Mouse (Mus musculus) left cerebral cortex, postnatal 36 days (tissue): Measurements from ENCODE around the gene Ppfia1. TPM values are rescaled to one million over a fixed set of nuclear protein-coding genes. Genes with fewer than 3 reads are reported as not detected.

Experiments used
- DNase-seq, 2 experiments: peaks; one replicate each; pipeline ENCODE4 v3.0.0; 2021 to 2022; ENCODE audit warnings: low spot score in 2 of 2, mixed read lengths in 1 of 2
- intact Hi-C: fragments of 180-260 bp; cut with DNase I; formaldehyde crosslinking; loops from one replicate; pipeline ENCODE4 v1.15.1; 2025
- total RNA-seq, 2 experiments: library from RNA; stranded (reverse); gene quantifications; 2 replicates each; pipeline ENCODE4 v1.2.3; 2021

Gene Ppfia1
- total RNA-seq, 2 experiments from 2014 or later = 26.0 to 38.4 TPM

DNA sequence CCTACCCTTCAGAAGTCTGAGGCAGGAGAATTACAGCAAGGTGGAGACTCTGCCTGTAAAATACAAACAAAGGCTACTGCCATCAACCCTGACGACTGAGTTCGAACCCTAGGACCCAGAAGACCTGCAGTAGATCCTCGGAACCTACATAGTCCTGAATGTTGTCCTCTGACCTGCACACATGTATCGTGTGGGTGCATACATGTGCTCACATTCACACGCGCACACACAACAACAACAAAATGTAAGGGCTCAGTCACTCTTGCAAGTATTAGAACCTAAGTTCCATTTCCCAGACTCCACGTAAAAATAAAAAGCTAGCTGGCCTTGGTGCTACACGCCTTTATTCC lies 569 bp upstream of the Ppfia1 start:
- intact Hi-C loops = no loop called here
- no peak for DNase-seq

DNA sequence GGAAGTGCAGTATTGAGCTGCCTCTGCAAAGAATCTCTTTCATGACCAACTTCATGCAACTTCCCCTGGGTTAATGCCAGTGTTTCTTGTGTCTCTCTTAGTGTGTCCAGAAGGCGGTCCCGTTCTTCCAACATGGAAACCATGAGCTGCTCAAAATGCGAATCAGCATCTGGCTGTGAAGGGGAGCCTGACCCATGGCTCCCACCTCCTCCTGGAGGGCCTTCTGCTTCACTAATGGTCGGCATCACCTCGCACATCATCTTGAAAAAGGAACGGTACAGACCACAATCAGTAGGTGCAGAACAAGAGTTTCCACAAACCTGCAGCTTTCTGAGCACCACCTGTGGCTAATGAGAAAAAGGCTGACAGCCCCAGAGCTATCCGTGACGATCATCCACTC lies 1.3 kb downstream of the Ppfia1 start:
- DNase-seq = no peak
- intact Hi-C loops = loop anchor here (2.0 kb wide), 1 partner anchor 29 kb away; no protein-coding TSS in a partner anchor

DNA sequence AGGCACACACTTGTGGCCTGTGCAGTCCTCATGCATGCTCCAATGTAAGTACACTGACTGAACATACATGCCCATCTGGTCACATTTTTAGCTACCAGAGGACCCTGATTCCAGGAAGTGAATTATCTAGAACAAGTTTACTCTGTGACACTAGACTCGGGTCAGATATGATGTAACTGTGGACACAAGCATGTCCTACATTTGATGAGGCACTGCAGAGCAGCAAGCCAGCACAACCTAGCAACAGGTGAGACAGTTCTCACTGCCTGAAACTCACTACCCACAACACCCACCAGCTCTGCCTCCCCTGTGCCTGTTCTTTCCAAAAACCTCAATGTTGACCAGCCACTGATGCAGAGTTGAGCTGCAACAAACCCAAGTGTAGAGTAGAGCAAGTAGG lies 2.7 kb downstream of the Ppfia1 start:
- intact Hi-C loops = no loop called here
- no peak for DNase-seq

DNA sequence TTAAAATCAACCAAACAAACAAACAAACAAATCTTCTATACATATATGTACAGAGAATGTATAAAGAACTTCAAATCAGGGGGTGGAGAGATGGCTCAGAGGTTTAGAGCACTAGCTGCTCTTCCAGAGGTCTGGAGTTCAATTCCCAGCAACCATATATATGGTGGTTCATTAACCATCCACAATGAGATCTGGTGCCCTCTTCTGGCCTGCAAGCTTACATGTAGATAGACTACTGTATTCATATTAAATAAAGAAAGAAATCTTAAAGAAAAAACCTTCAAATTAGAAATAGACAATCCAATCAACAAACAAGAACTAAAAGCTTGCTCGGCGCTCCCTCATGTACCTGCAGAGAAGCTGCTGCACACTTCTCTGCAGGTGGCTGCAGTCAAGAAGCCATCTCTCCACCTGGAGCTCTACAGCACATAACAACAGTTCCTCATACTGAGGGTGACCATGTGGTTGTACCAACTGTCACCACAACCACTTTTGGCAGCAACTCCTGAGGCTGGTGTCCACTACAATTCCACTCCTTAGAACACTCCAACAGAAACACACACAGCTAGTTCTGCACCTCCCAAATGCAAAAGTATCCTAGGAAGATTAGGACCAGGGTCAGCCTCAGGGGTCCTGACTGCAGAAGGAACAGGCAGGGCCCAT lies 3.5 kb downstream of the Ppfia1 start:
- DNase-seq = no peak
- intact Hi-C loops = no loop called here

DNA sequence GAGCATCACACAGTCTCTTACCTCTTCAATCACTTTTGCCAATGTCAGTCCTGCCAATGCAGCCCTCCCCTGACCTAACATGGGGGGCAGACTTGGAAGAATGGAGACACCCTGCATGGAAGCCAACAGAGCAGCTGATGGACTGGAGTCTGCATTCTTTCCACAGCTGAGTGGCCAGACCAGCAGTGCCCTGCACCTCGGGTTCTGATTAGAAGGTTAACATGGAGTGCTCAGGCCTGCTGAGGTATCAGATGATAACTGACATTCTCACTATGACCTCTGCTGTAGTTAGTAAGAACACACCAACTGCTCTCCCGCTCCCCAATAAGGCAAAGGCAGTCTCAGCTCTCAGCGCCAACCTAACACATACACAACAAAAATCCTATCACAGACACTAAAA lies 8.3 kb downstream of the Ppfia1 start:
- DNase-seq = no peak
- intact Hi-C loops = no loop called here

DNA sequence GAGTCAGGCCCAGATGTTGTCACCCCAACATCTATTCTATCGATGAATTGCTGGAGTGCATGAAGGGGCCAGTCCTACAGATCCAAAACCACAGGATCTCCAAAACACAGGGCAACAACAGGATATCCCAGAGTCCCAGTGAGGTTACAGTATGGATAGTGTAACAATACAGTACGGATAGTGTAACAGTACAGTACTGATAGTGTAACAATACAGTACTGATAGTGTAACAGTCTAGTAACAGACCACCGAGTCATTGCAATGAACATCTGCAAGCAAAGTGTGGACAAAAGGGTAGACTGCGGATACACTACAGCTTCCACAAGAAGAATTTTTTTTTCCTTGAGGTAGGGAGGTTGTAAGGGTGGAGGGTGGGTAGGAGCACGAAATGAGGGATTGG lies 12.2 kb downstream of the Ppfia1 start:
- intact Hi-C loops = no loop called here
- no peak for DNase-seq

DNA sequence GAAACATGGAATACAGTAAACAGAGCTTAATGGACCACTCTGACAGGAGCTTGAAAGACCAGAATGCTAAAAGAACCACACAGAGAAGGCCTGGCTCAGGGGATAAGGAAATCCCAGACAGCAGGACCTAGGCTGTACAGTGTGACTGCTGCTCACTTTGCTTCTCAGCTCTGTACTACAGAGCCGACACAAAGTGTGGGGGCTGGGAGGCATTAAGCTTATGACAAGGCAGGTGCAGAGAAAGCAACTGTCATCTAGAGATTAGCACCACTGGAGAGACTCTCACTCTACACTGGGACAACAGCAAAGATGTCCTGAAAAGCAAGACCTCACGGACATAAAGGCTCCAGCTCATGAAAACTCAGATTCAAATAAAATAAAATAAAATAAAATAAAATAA lies 14.4 kb downstream of the Ppfia1 start:
- DNase-seq = no peak
- intact Hi-C loops = no loop called here

DNA sequence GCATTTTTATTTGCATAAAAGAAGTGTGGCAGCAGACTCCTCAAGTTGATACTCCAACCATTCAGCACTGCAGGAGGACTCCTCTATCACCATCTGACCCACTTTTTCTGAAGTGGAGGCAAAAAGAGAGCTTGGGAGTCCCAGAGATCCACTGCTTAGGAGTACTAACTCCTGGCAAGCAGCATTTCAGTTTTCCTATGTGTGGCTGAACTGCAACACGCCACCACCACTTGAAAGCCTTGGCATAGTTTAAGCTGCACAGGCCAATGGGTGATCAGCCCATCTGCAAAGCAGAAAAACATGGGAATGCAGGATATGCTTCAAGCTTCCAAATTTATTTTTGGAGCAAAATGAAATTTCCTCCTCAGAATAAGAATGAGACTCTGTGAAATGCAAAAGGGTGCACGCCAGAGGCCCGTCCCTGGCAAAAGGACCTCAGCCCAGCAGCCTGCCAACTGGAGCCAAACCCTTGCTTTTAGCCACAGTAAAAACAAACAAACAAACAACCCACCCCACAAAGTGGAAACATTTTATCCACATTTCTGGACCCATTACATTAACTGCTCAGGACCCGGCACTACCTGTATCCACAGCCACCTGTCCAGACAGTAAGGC lies 15.4 kb downstream of the Ppfia1 start:
- intact Hi-C loops = no loop called here
- DNase-seq = no peak

DNA sequence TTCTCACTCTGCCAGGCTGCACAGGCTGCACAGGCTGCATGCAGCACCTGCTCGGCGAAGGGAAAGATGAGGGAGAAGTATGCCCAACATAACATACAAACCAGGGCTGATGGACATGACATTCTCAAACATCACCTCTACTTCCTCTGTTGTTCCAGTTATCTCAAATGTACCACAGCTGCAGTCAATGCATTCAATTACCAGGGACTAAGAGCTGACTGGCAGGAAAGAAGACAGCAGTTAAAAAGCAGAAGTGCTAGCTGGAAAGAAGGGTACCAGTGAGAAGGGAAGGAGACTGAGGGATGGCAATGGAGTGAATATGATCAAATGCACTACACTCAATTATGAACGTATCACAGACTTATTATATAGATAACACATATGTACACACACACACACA lies 17.2 kb downstream of the Ppfia1 start:
- no peak for DNase-seq
- intact Hi-C loops = no loop called here

DNA sequence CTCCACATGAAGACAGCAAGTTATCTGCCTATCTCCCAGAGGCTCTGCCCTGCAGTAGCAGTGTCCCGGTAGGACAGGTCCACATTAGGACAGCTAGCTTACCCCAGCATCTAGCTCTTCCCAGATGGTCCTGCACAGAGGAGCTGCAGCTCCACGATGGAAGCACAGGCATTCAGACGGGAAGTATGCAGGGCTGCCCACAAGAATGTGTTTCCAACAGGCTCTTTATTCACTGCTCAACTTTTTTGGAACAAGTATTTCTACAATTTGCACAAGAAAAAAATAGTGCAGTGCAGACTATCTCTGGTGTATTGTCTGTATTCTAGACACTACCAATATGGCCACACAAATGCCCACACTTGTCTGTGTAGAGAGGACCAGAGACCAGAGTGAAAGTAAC lies 18.8 kb downstream of the Ppfia1 start:
- DNase-seq = no peak

DNA sequence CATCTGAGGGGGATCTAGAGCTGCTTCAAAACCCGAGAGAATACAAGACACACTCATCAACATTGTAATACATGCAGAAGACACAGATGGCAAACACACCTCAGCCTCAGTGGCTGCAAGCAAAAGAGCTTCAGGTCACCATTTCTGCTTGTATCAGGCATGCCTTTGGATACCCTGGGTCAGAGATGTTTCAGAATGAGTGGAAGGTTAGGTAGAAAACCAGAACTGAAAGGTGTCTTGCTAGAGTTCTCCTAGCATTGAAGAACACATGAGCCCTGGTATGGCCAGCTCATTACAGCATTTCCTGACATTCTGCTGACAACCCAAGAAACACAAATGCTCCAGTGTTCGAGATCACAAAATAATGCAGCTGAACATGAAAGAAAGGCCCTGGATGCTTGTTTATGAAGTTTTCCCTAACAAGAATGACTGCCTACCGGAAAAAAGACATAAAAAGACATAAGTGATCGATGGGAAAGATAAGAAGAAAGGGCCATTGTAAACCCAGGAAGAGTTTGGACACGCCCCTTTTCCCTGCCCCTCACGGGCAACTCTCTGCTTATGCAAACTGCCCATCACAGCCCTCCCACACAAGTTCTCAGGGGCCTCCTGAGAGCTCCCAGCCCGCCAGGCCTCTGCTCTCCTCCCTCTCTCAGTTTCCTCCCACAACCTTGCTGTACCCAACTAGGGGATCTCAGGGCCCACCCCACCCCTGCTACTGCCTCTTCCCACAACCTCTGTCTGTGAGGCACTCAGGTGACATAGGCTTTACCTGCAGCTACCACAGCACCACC lies 21.7 kb downstream of the Ppfia1 start:
- no peak for DNase-seq
- intact Hi-C loops = no loop called here

More for the DNA sequence above, 18.8 kb downstream of the Ppfia1 start:
- intact Hi-C loops = no loop called here

DNA sequence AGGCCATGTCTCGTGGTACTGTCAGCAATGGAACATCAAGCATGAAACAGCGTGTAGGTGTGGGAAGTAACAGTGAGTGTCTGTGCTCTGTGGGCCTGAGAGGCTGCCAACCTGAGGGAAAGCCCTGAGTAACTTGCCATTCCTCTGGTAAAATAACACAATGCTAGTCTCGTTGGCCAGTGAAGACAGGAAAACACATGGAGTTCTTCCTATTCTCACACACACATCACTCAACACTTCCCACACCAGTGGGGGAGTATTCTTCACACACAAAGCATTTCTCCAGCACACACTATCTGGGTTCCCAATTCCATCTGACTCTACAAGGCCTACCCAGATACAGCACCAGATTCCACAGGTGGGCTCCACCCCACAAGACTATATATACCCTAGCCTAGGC lies 23.7 kb downstream of the Ppfia1 start:
- intact Hi-C loops = no loop called here
- peak; percentile 26 to 61 for DNase-seq

DNA sequence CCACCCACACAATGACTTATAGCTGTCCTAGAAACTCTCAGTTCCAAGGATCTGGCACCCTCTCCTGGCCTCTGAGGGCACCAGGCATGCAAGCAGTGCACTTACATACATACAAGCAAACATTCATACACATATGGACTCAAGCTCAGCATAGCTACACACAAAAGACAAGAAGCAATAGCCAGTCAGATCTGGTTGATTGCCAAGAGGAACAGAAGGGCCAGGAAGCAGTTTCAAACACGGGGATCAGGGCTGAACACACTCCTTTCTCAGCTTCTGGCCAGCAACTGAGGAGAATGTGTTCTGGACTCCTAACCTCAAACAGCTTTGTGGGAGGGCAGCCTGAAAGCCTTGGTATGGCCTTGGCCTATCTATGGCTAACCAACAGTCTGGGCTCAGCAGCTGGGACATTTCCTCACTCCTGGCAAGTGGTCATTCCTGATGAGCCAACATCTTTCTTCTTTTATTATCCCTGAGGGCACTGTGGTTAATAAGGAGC lies 25.8 kb downstream of the Ppfia1 start:
- DNase-seq = no peak
- intact Hi-C loops = no loop called here

DNA sequence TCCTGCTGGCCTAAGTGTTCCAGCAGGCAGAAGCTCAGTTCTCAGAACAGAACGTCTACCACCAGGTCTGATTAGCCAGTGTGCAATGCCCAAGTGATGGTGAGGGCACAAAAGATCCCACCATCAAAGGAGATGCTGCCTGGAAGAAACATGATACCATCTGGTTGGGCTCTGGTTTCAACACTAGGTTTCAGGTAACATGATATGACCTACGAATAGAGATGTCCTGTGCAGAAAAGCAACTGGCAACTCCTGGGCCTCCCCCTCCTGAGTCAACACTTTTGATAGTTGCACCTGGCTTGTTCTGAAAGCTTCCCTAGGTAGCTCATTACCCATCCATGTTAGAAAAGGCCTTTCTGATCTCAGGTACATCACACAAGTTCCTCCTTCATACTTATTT lies 26.9 kb downstream of the Ppfia1 start:
- intact Hi-C loops = no loop called here
- no peak for DNase-seq

DNA sequence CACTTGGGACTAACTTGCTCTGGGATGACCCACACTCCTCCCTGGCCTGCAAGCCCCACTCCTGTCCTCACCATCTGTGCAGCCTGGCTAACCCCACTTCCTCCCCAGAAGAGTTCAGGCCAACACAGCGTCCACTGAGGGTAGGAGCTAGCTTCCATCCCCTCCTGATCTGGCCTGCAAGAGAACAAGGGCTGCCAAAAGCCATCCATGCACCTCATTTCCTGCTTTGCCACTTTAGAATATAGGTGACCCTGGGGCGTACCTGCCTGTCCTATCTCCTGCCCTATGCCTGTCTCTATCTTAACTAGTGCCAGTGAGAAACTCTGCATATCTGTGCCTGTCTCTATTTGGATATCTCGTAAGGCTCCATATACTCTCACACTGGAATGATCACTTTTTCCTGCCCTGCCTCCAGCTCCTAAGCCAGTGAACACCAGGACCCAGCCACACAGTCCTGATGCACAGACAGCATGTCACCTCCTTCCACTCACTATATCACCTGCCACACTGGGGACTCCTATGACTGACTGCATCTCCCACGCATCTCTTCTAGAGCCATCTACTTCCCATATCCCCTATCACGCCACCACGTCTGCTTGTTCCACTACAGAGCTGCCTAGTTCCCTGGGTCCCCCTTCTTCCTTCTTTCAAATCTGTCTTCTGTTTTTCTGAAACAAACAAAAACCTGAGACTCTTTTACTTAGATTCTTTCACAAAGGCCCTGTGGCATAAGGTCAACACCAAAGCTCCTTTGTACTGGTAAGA lies 28.9 kb downstream of the Ppfia1 start:
- no peak for DNase-seq
- intact Hi-C loops = no loop called here

DNA sequence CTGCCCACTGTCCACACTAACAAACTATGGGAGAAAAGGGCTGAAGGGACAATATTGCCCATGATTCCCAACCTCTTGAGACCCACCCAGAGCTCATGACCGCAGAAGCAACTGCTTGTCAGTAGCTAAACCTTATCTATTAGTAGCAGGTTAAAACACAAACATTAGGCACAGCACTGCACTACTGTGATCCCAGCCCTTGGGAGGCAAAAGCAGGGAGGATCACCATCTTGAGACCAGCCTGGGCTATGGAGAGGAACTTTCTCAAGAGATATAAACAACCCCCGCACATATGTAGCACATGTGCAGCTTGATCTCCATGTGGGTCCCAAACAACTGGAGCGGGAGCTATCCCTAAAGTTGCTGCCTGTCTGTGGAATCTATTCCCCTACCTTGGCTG lies 30.1 kb downstream of the Ppfia1 start:
- intact Hi-C loops = no loop called here
- no peak for DNase-seq

DNA sequence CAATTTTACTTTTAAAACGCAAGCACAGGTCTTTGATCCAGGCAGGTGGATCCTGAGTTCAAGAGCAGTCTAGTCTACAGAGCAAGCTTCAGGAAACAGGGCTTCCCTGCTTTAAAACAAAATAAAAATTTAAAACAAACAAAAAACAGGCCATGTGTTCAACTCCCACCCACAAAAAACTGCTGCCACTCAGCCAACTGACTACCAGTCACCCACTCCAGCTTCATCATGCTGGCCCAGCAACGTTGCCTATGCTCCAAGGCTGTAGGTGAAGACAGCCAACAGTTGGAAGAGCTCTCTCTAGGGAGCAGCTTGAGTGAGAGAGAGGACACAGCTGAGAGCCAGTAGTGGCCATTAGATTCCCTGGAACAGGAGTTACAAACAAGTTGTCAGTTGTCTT lies 31.6 kb downstream of the Ppfia1 start:
- intact Hi-C loops = no loop called here
- no peak for DNase-seq

DNA sequence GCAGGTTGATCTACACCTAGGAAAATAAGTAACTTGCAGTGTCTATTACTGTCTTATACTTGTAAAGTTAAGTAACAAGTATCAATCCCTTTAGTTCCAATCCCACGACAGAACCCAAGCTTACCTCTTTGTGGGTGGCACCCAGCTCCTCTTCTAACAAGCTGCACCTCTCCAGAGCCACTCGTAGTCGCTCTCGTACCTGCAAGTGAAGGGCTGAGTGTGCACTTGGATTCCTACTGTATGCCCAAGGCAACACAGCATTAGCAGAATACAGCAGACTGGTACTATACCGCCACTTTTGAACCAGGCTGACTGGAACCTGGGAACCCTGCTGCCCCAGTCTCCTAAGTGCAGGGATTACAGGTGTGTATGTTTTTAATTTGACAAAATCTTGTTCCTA lies 33.7 kb downstream of the Ppfia1 start:
- no peak for DNase-seq
- intact Hi-C loops = no loop called here

DNA sequence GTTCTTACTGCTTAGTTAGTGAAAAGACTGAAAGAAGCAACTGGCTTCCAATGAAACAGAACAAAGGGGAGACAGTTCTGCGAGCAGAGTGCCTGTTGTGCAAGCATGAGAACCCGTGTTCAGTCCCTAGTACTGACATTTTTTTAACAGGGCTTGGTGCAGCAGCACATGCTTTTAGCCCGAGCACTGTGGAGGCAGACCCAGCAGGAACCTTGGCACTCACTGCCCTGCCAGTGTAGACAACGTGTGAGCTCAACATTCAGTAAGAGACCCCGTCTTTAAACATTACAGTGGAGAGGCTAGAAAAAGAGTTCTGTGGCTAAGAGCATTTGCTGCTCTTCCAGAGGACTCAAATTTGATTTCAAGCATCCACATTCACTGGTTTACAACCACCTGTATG lies 36.8 kb downstream of the Ppfia1 start:
- intact Hi-C loops = no loop called here

DNA sequence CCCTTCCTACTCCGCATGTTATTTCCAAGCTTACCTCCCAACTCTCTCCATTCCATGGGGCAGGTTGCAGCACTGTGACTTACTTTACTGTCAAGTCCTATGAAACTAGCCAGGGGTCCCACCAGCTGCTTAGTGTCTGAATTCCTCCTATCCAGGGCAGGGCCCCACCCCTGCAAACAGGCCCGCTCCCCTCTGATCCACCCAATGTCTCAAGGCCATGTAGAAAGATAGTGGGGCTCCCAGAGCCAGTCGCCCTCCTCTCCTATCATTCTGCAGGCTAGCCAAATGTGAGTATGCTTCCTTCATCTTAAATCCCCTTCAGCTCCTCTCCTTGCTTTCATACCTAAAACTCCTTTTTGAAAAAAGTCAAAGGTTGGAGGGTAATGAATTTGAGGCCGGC lies 44.4 kb downstream of the Ppfia1 start:
- no peak for DNase-seq

More for the DNA sequence above, 36.8 kb downstream of the Ppfia1 start:
- no peak for DNase-seq

More for the DNA sequence above, 44.4 kb downstream of the Ppfia1 start:
- intact Hi-C loops = no loop called here
